Mouse (Mus musculus): ENCODE results near the gene Olfr132. TPM values are rescaled to one million over a fixed set of nuclear protein-coding genes. Genes with fewer than 3 reads are reported as not detected.

Gene Olfr132
- not detected in 2 replicates for polyA plus RNA-seq (2021; fragmentation: Nextera tagmentation)
- long read RNA-seq, experiment 1: 0 reads
- long read RNA-seq, experiment 2, partial matches to known transcripts: 0 of 1 reads
- long read RNA-seq, experiment 2, other reads (novel, unspliced or antisense): 1 of 1 reads

GRCm38 (mm10) chr17:38134426-38134825 lies at the start of gene Olfr132:
Gene Olfr132, minus strand, starts transcription at chr17:38134526.

GRCm38 (mm10) chr17:38171088-38171487 lies 36.8 kb upstream of the Olfr132 start, which contains the start of gene Olfr134:
Gene Olfr134, plus strand, starts transcription at chr17:38171388.

GRCm38 (mm10) chr17:38144981-38145380 lies 10.7 kb upstream of the Olfr132 start, which contains the start of gene Olfr133:
Gene Olfr133, plus strand, starts transcription at chr17:38145281.

GRCm38 (mm10) chr17:38088593-38088992 lies 45.7 kb downstream of the Olfr132 start, which contains the start of gene Olfr131:
Gene Olfr131, minus strand, starts transcription at chr17:38088693.

Other genes with a start within 250 kb of the Olfr132 start
- not detected in 2 replicates for gene Olfr127, start 234.1 kb downstream of the Olfr132 start, polyA plus RNA-seq (2021; fragmentation: Nextera tagmentation)
- not detected in 2 replicates for gene Olfr128, start 214.0 kb downstream of the Olfr132 start, polyA plus RNA-seq (2021; fragmentation: Nextera tagmentation)
- gene Olfr761, start 181.4 kb downstream of the Olfr132 start, polyA plus RNA-seq (2021; fragmentation: Nextera tagmentation): not detected in 2 replicates
- gene Olfr129, start 74.4 kb downstream of the Olfr132 start, polyA plus RNA-seq (2021; fragmentation: Nextera tagmentation): not detected in 2 replicates
- not detected in 2 replicates for gene Olfr130, start 70.6 kb downstream of the Olfr132 start, polyA plus RNA-seq (2021; fragmentation: Nextera tagmentation)
- not detected in 2 replicates for gene Olfr131, start 45.8 kb downstream of the Olfr132 start, polyA plus RNA-seq (2021; fragmentation: Nextera tagmentation)
- gene Olfr133, start 10.8 kb upstream of the Olfr132 start, polyA plus RNA-seq (2021; fragmentation: Nextera tagmentation): not detected in 2 replicates
- gene Olfr134, start 36.9 kb upstream of the Olfr132 start, polyA plus RNA-seq (2021; fragmentation: Nextera tagmentation): not detected in 2 replicates
- not detected in 2 replicates for gene Olfr135, start 69.8 kb upstream of the Olfr132 start, polyA plus RNA-seq (2021; fragmentation: Nextera tagmentation)
- gene Olfr138, start 126.5 kb upstream of the Olfr132 start, polyA plus RNA-seq (2021; fragmentation: Nextera tagmentation): not detected in 2 replicates
- not detected in 2 replicates for gene Olfr137, start 173.0 kb upstream of the Olfr132 start, polyA plus RNA-seq (2021; fragmentation: Nextera tagmentation)
- not detected in 2 replicates for gene Olfr136, start 195.3 kb upstream of the Olfr132 start, polyA plus RNA-seq (2021; fragmentation: Nextera tagmentation)